Mouse (Mus musculus) natural killer cell, adult 2 months (primary cell): Measurements from ENCODE around the gene Ptpn5.

Experiments
- DNase-seq, 2 experiments: peaks; one replicate each; pipeline ENCODE4 v3.0.0; 2022; ENCODE audit warnings: low spot score in 2 of 2

Ptpn5 gene

GRCm38 (mm10) chr7:47111121-47111520 is 22.4 kb downstream of the Ptpn5 start:
- no peak for DNase-seq

- no peak for DNase-seq
Measured at GRCm38 (mm10) chr7:47110511-47110910, 23.0 kb downstream of the Ptpn5 start.

- peak in 1 of 2 experiments; percentile 12 for DNase-seq
Measured at GRCm38 (mm10) chr7:47108779-47109189, 24.7 kb downstream of the Ptpn5 start.

- no peak for DNase-seq
Measured at GRCm38 (mm10) chr7:47106949-47107348, 26.5 kb downstream of the Ptpn5 start.

- DNase-seq = peak; percentile 67 to 71
Measured at GRCm38 (mm10) chr7:47103671-47104414, 29.6 kb downstream of the Ptpn5 start.

- no peak for DNase-seq
Measured at GRCm38 (mm10) chr7:47102970-47103369, 30.5 kb downstream of the Ptpn5 start.

GRCm38 (mm10) chr7:47100615-47101014 is 32.9 kb downstream of the Ptpn5 start:
- DNase-seq = no peak

GRCm38 (mm10) chr7:47099306-47099705 is 34.2 kb downstream of the Ptpn5 start:
- no peak for DNase-seq

GRCm38 (mm10) chr7:47098044-47098443 is 35.4 kb downstream of the Ptpn5 start:
- no peak for DNase-seq

GRCm38 (mm10) chr7:47094969-47095368 is 38.5 kb downstream of the Ptpn5 start:
- DNase-seq = no peak

GRCm38 (mm10) chr7:47093935-47094334 is 39.5 kb downstream of the Ptpn5 start:
- DNase-seq = no peak

- no peak for DNase-seq
Measured at GRCm38 (mm10) chr7:47085075-47085474, 48.4 kb downstream of the Ptpn5 start.

GRCm38 (mm10) chr7:47081277-47081676 is 52.2 kb downstream of the Ptpn5 start:
- peak in 1 of 2 experiments; percentile 49 for DNase-seq

GRCm38 (mm10) chr7:47080868-47081267 is 52.6 kb downstream of the Ptpn5 start:
- DNase-seq = no peak

GRCm38 (mm10) chr7:47077451-47077850 is 56.0 kb downstream of the Ptpn5 start:
- peak; percentile 55 to 60 for DNase-seq

- no peak for DNase-seq
Measured at GRCm38 (mm10) chr7:47076729-47077128, 56.8 kb downstream of the Ptpn5 start.

- DNase-seq = no peak
Measured at GRCm38 (mm10) chr7:47076193-47076592, 57.3 kb downstream of the Ptpn5 start.

GRCm38 (mm10) chr7:47073536-47074521 is 59.7 kb downstream of the Ptpn5 start:
- DNase-seq = no peak

GRCm38 (mm10) chr7:47072551-47072950 is 60.9 kb downstream of the Ptpn5 start:
- no peak for DNase-seq

- no peak for DNase-seq
Measured at GRCm38 (mm10) chr7:47067879-47068278, 65.6 kb downstream of the Ptpn5 start.

GRCm38 (mm10) chr7:47066942-47067341 is 66.5 kb downstream of the Ptpn5 start:
- no peak for DNase-seq

GRCm38 (mm10) chr7:47061560-47061959 is 71.9 kb downstream of the Ptpn5 start:
- no peak for DNase-seq

GRCm38 (mm10) chr7:47059339-47059738 is 74.1 kb downstream of the Ptpn5 start:
- DNase-seq = no peak
